Mouse (Mus musculus) midbrain, embryonic 10.5 days (tissue): ENCODE measurements at regions not wholly inside any gene's neighbourhood (a gene's known extent, or its start where the extent isn't known, plus 50 kb on each side); places are given as distances from the start of the nearest gene placed in this dataset.
A peak's percentile ranks its signal among the peaks of the same experiment; 100 is the strongest.

Source experiments
- DNase-seq: peaks from one replicate; pipeline ENCODE4 v3.0.0-alpha.2; 2017; ENCODE audit warnings: low spot score
- H3K27ac ChIP-seq: fragments of 300-500 bp; sonication (generic); replicated peaks from 2 replicates; pipeline ENCODE4 v1.5.1; 2016; ENCODE audit warnings: mild to moderate bottlenecking
- H3K27me3 ChIP-seq: fragments of 300-500 bp; sonication (generic); 2 replicates; pipeline ENCODE4 v1.6.1; 2016; ENCODE audit warnings: low read depth, mild to moderate bottlenecking; ENCODE audit not compliant: poor library complexity, severe bottlenecking
- H3K36me3 ChIP-seq: fragments of 300-500 bp; sonication (generic); 2 replicates; pipeline ENCODE4 v1.6.1; 2016; ENCODE audit warnings: mild to moderate bottlenecking, moderate library complexity
- H3K4me1 ChIP-seq: fragments of 300-500 bp; sonication (generic); 2 replicates; pipeline ENCODE4 v1.6.1; 2016
- H3K4me3 ChIP-seq: fragments of 300-500 bp; sonication (generic); 2 replicates; pipeline ENCODE4 v1.5.1; 2016; ENCODE audit warnings: mild to moderate bottlenecking, moderate library complexity
- H3K9me3 ChIP-seq: fragments of 300-500 bp; sonication (generic); replicated peaks from 2 replicates; pipeline ENCODE4 v1.6.1; 2016; ENCODE audit warnings: mild to moderate bottlenecking
- WGBS: fragments of 180-500 bp; shearing (Covaris S2); methylation state at CpG from one replicate; pipeline ENCODE4 v1.1.7; 2016; 5-methylcytosine and 5-hydroxymethylcytosine counted together

GRCm38 (mm10) chr5:128550736-128551135 lies 49.9 kb upstream of the Fzd10 start:
- Histone ChIP-seq H3K27ac (no peak overlapping the region), H3K9me3 (no peaks in the 10 kb centered on the region), H3K36me3 (no peaks in the 10 kb centered on the region), H3K27me3 (peaks cover 40% of the 10 kb centered on the region), H3K4me3 (no peak overlapping the region), H3K4me1 (peaks cover 27% of the 10 kb centered on the region)
- no peak for DNase-seq
- WGBS = 17% methylated on average over 3 of the region's 3 CpGs

- Histone ChIP-seq H3K27ac (no peak overlapping the region), H3K27me3 (peaks cover 38% of the 10 kb centered on the region), H3K9me3 (no peaks in the 10 kb centered on the region), H3K4me1 (peaks cover 27% of the 10 kb centered on the region), H3K4me3 (no peak overlapping the region), H3K36me3 (no peaks in the 10 kb centered on the region)
- WGBS = 89% methylated on average over 11 of the region's 11 CpGs
- DNase-seq = no peak
These were observed 50.8 kb upstream of the Fzd10 start for GRCm38 (mm10) chr5:128549811-128550210.

- Histone ChIP-seq H3K27ac (peak overlapping the region; percentile 74), H3K4me3 (peak overlapping the region; percentile 14; the same call in 1 of the 2 replicates), H3K27me3 (peaks cover 17% of the 10 kb centered on the region), H3K4me1 (peaks cover 37% of the 10 kb centered on the region), H3K9me3 (no peaks in the 10 kb centered on the region), H3K36me3 (no peaks in the 10 kb centered on the region)
- peak; percentile 48 for DNase-seq
- WGBS = 21% methylated on average over 10 of the region's 10 CpGs
These were observed 58.6 kb upstream of the Fzd10 start for GRCm38 (mm10) chr5:128542049-128542448.

- 44% methylated on average over 5 of the region's 5 CpGs for WGBS
- DNase-seq = peak; percentile 39
These were observed 62.0 kb upstream of the Fzd10 start for GRCm38 (mm10) chr5:128538646-128539045.

GRCm38 (mm10) chr5:128537218-128537617 lies 63.4 kb upstream of the Fzd10 start:
- peaks cover 15% of the 10 kb centered on the region for H3K27me3 ChIP-seq

More at GRCm38 (mm10) chr5:128538646-128539045, 62.0 kb upstream of the Fzd10 start:
- Histone ChIP-seq H3K27me3 (peaks cover 17% of the 10 kb centered on the region), H3K4me3 (no peak overlapping the region), H3K9me3 (no peaks in the 10 kb centered on the region), H3K4me1 (peaks cover 53% of the 10 kb centered on the region), H3K27ac (peak overlapping the region; percentile 63; the same call in 1 of the 2 replicates), H3K36me3 (no peaks in the 10 kb centered on the region)

GRCm38 (mm10) chr5:128536393-128536792 lies 64.3 kb upstream of the Fzd10 start:
- Histone ChIP-seq H3K4me1 (peaks cover 40% of the 10 kb centered on the region), H3K36me3 (no peaks in the 10 kb centered on the region), H3K9me3 (no peaks in the 10 kb centered on the region), H3K4me3 (peak overlapping the region; percentile 33), H3K27ac (peak overlapping the region; percentile 63), H3K27me3 (peaks cover 7% of the 10 kb centered on the region)
- DNase-seq = no peak
- 28% methylated on average over 8 of the region's 8 CpGs for WGBS

More at GRCm38 (mm10) chr5:128537218-128537617, 63.4 kb upstream of the Fzd10 start:
- DNase-seq = peak; percentile 28
- H3K36me3 ChIP-seq = no peaks in the 10 kb centered on the region
- no peaks in the 10 kb centered on the region for H3K9me3 ChIP-seq
- peaks cover 48% of the 10 kb centered on the region for H3K4me1 ChIP-seq
- peak overlapping the region; percentile 63 for H3K27ac ChIP-seq
- WGBS = 62% methylated on average over 12 of the region's 12 CpGs
- peak overlapping the region; percentile 33 for H3K4me3 ChIP-seq

GRCm38 (mm10) chr5:128527241-128527640 lies 73.4 kb upstream of the Fzd10 start:
- no peak overlapping the region for H3K4me3 ChIP-seq
- WGBS = 42% methylated on average over 6 of the region's 9 CpGs
- peaks cover 44% of the 10 kb centered on the region for H3K4me1 ChIP-seq
- peak; percentile 40 for DNase-seq
- no peaks in the 10 kb centered on the region for H3K36me3 ChIP-seq
- H3K27me3 ChIP-seq = peaks cover 54% of the 10 kb centered on the region
- H3K9me3 ChIP-seq = no peaks in the 10 kb centered on the region
- H3K27ac ChIP-seq = peak overlapping the region; percentile 55; the same call in 1 of the 2 replicates

- no peak for DNase-seq
- H3K4me3 ChIP-seq = no peak overlapping the region
- no peaks in the 10 kb centered on the region for H3K9me3 ChIP-seq
- H3K36me3 ChIP-seq = no peaks in the 10 kb centered on the region
- WGBS = 81% methylated on average over 5 of the region's 5 CpGs
- H3K4me1 ChIP-seq = peaks cover 44% of the 10 kb centered on the region
- H3K27me3 ChIP-seq = peaks cover 58% of the 10 kb centered on the region
- H3K27ac ChIP-seq = no peak overlapping the region
These were observed 74.2 kb upstream of the Fzd10 start for GRCm38 (mm10) chr5:128526432-128526831.

- Histone ChIP-seq H3K9me3 (no peaks in the 10 kb centered on the region), H3K27ac (peak overlapping the region; percentile 80), H3K27me3 (peaks cover 74% of the 10 kb centered on the region), H3K4me1 (peaks cover 37% of the 10 kb centered on the region), H3K4me3 (peak overlapping the region; percentile 14; the same call in 1 of the 2 replicates), H3K36me3 (no peaks in the 10 kb centered on the region)
- DNase-seq = peak; percentile 53
- 5% methylated on average over 26 of the region's 26 CpGs for WGBS
These were observed 76.0 kb upstream of the Fzd10 start for GRCm38 (mm10) chr5:128524377-128525280.

- H3K4me3 ChIP-seq = no peak overlapping the region
- DNase-seq = peak; percentile 72
- H3K9me3 ChIP-seq = no peaks in the 10 kb centered on the region
- 36% methylated on average over 5 of the region's 5 CpGs for WGBS
- peaks cover 84% of the 10 kb centered on the region for H3K27me3 ChIP-seq
- no peaks in the 10 kb centered on the region for H3K36me3 ChIP-seq
- peaks cover 35% of the 10 kb centered on the region for H3K4me1 ChIP-seq
- no peak overlapping the region for H3K27ac ChIP-seq
These were observed 78.0 kb upstream of the Fzd10 start for GRCm38 (mm10) chr5:128522667-128523066.

- Histone ChIP-seq H3K4me3 (no peak overlapping the region), H3K27me3 (peaks cover 56% of the 10 kb centered on the region), H3K9me3 (no peaks in the 10 kb centered on the region), H3K36me3 (no peaks in the 10 kb centered on the region), H3K4me1 (peaks cover 4% of the 10 kb centered on the region; the same call in 1 of the 2 replicates), H3K27ac (no peak overlapping the region)
- 62% methylated on average over 8 of the region's 8 CpGs for WGBS
- DNase-seq = no peak
These were observed 83.3 kb upstream of the Fzd10 start for GRCm38 (mm10) chr5:128517336-128517735.

GRCm38 (mm10) chr5:128515343-128515742 lies 82.5 kb upstream of the Tmem132d start:
- Histone ChIP-seq H3K36me3 (no peaks in the 10 kb centered on the region), H3K27me3 (peaks cover 42% of the 10 kb centered on the region), H3K4me1 (peaks cover 4% of the 10 kb centered on the region; the same call in 1 of the 2 replicates), H3K27ac (no peak overlapping the region), H3K4me3 (no peak overlapping the region), H3K9me3 (no peaks in the 10 kb centered on the region)
- peak; percentile 51 for DNase-seq
- 7% methylated on average over 2 of the region's 2 CpGs for WGBS

GRCm38 (mm10) chr5:128513261-128513660 lies 80.4 kb upstream of the Tmem132d start:
- Histone ChIP-seq H3K27me3 (peaks cover 23% of the 10 kb centered on the region), H3K4me3 (no peak overlapping the region), H3K9me3 (peaks cover 3% of the 10 kb centered on the region; the same call in 1 of the 2 replicates), H3K27ac (no peak overlapping the region), H3K4me1 (peaks cover 4% of the 10 kb centered on the region; the same call in 1 of the 2 replicates), H3K36me3 (no peaks in the 10 kb centered on the region)
- WGBS = 74% methylated on average over 14 of the region's 14 CpGs
- no peak for DNase-seq
